Mouse (Mus musculus) frontal cortex, adult 2 months (tissue): ENCODE measurements around the gene Gria3. TPM values are rescaled to one million over a fixed set of nuclear protein-coding genes. Genes with fewer than 3 reads are reported as not detected.

Experiments
- DNase-seq, 2 experiments: peaks; one replicate each; pipeline ENCODE4 v3.0.0; 2022; ENCODE audit warnings: low spot score in 1 of 2; ENCODE audit errors: extremely low spot score in 1 of 2
- polyA plus RNA-seq: library from polyadenylated mRNA; depleted of rRNA; stranded (reverse); fragments of >200 nt; gene quantifications from 2 replicates; pipeline ENCODE4 v1.2.3, GENCODE M21; 2012; rRNA removed

The Gria3 gene
- polyA plus RNA-seq: 119 and 144 TPM in 2 replicates

DNA sequence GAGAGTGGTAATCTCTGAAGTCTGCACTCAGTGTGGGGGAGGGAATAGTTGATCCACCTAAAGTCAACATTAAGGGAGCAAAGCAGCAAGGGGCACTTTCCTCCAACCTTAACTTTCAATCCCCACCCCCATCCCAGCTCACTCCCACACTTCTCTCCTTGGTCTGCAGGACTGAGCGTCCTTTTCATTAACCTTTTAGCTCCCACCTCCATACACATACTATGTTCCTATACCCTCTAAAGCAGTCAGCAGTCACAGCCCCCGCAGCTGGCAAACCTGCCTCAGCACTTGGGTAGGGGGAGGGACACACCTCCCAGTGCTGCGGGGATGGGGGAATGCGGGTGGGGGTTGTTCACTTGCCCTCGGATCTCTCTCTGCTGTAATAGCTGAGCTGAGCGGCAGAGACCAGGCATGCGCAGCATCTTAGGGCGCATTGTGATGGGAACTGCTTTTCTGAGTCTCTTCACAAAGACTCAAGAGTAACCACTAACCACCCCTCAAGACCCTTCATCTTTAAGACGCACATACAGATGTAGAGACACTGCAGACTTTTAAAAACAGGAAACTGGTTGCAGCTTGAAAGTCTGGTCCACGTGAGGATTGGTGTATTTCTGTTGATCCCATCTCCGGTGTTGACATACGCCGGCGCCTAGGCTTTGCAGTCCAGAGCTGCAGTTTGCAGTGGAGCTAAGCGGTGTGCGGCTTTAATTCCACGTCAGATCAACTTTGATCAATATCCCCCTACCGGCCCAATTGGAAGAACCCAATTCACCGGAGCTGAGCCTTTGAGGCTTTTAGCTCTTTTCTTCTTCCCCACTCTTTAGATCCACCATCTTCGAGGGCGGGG, at the start of gene Gria3:
Gria3 (plus strand) TSS at position 797 of the 847 bp plus-strand sequence.
- peak in 1 of 2 experiments; percentile 45 for DNase-seq

DNA sequence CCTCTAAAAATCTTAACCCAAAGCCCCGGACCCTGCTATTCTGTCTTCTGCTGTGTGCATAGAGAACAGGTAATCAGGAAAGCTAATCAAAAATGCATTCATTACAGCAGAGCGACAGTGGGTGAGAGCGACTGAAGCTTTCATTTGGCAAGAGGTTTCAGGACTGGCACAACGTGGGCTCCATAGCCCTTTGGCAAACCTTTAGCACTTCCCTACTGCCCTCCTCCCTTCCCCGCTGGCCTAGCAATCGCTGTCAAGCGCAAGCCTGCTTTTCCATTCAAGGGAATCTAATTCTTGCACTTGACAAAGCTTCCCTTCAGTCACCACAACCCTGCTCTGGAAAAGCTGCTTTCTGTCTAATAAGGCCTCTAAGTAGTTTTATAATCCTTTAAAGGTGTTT, 13.6 kb upstream of the Gria3 start:
- DNase-seq: no peak

DNA sequence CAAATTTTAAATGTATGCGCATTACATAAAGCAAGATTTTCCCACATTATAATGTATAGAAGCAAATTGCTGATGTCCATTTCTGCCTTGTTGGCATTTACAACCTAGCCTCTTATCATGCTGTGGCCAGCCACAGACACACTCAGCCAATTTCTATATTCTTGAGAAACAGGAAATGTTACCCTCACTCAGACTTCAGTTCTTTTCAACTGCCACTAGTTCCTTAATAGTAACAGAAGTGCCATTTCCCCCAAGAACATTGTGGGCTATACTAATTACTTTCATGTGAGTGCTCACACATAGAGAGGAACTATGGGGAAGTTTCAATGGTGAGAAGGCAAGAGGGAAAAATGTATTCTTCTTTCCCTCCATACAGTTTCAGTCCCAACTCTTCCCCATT, 11.6 kb upstream of the Gria3 start:
- no peak for DNase-seq

DNA sequence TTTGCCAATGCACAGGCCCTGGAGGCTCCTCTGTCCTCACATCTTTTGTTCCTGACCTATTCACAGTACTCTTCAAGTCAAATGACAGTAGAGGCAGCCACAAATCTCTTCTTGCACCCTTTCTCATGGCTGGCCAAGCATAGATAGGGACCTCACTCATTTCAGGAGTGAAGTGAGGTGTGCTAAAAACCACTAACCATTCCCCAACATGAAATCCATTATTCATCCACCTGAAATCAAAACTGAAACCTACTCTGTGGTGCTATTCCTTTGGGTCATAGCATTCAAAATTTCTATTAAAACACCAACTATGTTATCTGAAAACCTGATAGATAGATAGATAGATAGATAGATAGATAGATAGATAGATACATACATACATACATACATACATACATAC, 2.2 kb upstream of the Gria3 start:
- no peak for DNase-seq

DNA sequence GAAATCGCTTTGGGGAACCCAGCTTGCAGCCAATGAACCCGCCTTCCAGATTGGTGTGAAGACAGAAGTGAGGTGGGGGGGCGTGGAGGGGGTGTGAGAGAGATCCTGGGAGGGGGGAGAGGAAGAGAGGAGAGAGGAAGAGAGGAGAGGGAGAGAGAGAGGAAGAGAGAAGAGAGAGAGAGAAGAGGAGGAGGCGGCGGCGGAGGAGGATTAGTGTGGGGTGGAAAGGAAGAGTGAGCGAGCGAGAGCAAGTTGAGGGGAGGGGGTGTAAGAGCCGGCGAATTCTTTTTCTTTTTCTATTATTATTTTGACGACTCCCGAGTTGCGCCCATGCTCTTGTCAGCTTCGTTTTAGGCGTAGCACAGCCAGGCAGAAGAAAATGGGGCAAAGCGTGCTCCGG, 532 bp downstream of the Gria3 start:
- DNase-seq: peak in 1 of 2 experiments; percentile 43

DNA sequence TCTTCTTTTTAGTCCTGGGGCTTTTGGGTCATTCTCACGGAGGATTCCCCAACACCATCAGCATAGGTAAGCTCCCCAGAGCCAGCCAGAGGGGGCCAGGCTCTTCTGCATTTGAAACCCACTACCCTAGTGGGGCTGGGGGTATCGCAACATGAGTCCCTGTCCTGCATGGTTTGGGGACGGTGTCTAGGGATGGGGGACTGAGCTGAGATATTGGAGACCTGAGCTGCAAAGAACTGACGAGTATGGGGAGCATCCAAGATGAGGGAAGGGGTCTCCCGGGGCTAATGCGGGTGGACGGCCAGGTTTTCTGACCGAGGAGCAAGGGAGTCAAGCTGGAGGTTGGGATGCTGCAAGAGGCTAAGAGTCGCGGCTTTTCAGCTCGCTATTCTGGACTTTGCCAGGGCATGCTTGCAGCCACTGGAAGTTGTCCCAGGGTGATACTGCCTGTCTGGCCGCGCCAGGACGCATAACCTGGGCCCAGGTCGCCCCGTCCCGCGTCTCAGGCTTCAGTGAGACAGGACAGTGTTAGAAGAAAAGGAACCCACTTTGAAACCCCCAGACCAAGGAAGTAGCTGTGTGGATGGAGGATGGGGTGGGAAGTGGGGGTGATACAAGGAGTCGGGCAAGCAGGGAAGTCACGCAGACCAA, 1.1 kb downstream of the Gria3 start:
- no peak for DNase-seq

DNA sequence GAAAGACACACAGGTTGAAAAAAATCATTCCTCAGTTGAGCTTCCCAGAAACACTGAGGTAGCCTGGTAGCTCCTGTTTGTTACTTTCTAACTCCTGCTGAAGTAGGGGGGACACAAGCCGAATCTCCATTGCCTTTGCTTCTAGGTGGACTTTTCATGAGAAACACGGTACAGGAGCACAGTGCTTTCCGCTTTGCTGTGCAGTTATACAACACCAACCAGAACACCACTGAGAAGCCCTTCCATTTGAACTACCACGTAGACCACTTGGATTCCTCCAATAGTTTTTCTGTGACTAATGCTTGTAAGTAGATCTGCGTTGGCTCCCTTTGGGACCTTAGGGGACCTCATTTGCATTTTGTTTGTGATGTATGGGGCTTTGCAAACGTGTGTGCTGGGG, 2.0 kb downstream of the Gria3 start:
- no peak for DNase-seq

DNA sequence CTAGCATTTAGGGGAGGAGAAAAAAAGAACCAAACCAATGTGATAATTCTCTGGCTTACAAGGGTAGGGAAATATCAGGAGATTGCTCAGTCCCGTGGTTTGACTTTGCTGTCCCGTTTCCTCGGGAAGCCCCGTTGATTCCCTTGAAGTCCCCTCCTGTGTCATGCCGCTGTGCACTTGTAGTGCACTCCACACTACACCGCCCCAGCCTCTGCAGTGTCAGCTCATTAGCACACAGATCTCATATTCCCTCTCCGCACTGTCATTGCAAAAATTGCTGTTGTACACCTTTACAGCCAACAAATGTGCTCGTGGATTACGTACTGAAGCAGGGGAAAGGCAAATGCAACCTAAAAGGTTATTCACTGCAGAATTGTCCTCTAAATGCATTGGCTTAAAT, 5.6 kb downstream of the Gria3 start:
- DNase-seq: no peak

DNA sequence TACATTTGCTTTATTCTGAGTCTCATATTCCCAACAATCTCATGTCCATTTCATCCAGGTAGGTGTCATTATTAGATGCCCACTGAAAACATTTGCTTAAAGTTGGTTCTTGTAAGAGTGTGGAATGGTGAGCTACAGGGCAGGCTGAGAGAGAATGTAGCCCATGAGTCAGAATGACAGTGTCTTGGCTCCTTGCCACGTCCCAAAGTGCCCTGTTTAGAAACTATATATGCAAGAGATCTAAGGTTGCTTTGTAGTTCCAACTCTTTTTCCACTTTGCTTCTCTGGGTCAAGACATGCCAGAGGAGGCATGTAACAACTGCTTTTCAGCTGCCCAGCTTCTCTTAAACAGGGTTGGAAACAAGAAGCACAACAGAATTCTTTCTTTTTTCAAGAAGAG, 9.1 kb downstream of the Gria3 start:
- DNase-seq: no peak

DNA sequence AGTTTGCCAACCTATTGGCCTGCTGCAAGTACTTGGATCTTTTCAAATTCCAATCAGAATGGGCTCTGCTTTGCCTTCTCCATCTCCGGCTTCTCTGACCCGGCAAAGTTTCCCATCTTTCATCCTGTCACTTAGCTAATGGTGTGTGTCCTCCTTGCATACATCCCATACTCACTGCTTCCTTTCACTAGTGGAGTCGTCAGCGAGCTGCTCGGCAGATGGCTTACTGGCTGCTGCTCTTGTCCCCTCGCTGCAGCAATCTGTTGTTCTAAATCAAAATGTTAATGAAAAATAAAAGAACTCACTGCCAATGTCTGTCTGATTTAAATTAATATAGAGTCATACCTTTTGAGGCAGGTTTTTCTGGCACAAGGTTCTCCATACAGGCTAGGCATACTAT, 25.0 kb downstream of the Gria3 start:
- DNase-seq: no peak

DNA sequence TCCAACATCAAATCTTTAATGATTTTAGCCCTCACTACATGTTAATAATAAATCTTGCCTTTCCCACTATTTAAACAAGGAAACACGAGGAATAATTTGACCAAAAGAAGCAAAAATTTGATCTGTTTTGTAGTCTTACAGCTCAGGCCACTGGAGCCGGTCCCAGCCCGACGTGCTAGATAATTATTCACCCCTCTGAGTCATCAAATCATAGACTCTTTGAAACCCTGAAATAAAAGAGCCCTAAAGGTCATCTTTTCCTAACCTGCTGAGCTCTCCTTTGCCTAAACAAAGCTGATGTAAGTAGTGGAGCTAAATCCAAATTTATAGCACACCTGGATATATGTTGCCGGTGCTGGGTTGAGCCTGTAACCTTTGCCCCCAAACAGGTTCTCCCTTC, 27.4 kb downstream of the Gria3 start:
- DNase-seq: no peak

DNA sequence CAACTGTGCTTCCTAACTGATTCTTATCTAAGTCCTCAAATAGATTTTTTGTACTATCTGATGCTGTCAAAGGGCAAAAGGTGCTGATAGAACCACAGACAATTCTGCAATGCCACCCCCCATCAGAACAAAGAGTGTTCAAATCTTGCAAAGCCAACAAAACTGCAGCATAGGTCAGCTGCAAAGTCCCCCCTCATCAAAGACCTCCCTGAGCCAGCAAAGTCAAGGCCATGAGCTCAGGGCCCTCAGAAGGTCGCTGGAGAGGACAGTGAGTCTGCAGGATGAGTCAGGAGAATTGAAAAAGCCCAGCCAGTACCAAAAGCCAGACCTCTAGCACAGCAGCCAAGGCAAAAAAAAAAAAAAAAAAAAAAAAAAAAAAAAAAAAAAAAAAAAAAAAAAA, 34.9 kb downstream of the Gria3 start:
- DNase-seq: no peak

DNA sequence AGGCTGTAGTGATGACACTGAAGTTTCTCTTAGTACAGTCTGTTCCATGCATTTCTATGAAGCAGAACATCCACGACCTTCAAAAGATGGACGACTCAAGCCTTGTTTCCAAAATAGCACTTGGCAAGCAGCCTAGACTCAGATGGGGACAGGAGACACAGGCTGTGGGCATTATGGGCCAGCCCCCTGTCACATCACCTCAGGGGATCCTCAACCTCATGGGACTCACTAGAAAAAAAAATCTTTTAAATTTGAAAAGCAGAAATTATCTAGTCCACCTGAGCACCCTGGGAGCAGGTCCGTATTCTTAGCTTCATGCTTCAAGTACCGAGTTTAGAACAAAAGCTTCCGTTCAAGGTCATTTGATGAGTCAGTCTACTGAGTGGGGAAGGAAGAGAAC, 38.2 kb downstream of the Gria3 start:
- no peak for DNase-seq

DNA sequence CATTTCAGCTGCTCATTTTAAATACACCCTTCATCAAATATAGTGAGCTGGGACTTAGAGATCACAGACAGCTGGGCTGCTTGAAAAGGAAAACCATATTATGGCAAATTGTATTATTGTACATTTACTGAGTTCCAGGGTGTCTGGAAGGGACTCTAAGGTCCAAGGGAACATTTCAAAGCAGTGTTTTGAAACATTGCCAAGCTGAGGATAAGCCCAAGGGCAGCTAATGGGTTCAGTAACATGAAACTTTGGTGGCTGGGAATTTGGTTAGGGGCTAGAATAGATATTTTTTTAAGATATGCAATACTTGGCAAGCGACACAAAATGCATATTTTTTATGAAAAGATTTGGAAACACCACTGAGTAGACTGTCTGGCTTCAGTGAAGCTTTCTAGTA, 48.2 kb downstream of the Gria3 start:
- no peak for DNase-seq

DNA sequence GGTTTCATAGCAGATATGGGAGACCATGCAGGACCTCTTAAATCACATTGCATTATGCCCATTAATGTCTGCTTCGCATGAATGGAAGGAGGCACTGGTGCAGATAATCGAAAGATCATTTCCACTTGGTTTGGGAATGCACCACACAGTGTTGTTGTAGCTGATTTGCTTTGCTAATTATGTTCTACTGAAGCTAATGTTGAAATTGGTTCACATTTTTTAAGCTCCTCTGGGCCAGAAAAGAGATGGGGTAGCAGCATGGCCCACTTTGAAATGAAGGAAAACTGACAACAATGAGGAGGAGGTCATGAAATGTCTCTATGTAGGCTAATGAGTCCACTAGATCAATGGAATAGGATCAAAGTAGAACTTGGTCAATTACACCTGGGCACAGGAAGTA, 76.8 kb downstream of the Gria3 start:
- DNase-seq: no peak

DNA sequence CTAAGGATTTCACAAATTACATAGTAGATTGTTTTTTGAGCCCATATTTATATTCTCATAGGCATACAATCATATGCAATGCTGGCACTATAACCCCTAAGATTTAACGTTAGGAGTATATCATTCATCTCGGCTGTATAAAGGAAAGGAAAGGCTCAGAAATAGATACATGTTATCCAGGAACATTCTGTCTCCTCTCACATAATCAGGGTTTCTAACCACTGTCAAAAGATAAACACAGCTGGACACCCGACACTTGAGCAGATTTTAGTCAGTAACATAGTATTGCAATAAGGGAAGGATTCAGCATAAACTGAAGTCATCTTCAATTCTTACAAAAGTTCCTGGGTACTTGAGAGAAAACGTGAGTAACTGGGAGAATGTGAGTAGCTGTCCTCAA, 95.9 kb downstream of the Gria3 start:
- no peak for DNase-seq

DNA sequence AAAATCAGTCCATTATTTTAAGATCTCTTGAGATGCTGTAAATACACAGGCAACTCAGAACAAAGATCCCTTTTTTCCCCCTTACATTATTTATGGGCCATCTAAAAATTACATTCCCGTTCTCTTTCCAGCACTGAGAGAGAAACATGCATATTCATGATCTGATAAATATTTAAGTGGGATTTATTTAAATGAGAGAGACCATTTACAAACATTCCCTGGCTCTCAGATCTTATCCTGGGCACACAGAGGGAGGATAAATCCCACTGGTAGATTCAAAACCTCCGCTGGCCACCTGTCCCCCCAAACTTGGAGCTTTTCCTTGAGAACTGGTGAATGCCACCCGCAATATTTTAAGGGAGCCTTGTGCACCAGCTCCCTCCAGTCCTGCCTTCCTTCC, 104.7 kb downstream of the Gria3 start:
- no peak for DNase-seq

DNA sequence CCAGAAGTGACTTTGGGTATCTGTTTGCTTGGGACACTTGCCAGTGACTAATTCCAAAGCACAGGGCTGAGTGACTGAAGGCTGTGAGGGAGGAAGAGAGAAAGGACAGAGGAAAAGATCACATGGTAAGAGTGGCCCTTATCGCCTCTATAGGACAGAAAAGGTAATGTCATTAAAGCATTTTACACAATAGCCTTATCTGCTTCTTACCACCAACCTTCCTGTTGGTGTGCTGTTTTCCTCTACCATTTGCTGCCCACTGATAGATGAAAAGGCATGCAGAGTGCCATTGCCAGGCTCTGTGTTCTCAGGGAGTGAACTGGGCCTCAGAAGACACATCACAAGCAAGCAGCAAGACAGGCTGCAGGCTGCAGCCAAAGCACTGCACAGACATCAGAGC, 107.3 kb downstream of the Gria3 start:
- no peak for DNase-seq

DNA sequence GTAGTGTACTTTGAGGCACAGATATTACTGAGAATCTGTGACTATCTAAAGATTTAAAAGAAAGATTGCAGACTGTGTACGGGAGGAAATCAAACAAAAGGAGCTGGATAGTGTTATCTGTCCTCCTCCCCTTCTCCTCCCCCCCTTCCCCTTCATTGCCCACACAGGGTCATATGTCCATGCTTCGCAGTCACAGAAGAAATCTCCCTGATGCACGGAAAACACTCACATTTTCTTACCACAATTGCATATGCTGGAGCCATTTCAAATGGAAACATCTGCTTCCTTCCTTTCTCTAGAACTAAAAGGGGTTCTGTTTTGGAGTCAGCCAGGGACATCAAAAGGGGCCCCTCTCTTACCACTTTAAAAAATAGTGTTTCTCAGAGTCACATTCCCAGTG, 114.3 kb downstream of the Gria3 start:
- no peak for DNase-seq

DNA sequence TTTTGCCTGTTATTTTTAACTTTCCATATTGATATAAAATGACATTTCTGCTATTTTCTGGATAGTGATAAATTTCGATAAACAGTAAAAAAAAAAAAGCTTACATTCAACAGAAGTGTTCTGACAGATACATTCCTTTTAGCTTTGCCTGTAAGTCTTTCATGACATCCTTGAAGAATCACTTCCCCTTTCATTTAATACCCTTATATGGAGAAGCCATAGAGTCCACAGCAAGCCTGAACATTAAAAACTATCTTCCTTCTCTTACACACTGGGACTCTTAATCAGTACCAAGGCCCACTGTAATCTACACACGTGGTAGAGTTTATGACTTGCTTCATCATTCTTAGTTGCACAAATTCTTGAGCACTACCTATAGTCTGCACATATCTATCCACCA, 131.9 kb downstream of the Gria3 start:
- no peak for DNase-seq

DNA sequence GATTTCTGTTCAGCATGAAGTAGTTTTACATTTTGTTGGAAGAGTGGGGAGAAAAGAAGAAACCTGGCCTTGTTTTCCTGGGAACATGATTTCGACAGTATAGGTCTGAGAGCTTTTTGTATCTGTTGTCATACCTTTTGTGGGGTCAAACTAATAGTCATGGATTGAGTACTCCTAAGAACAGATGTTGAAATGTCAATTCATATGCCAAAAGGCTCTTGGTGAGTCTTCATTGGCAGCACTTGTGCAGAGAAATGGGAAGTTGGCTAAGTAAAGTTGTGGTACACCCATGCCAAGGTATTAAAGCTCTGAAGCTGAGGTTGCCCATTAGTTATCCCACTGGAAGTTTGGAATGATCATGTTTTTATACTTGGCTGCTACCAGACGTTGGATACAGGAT, 135.2 kb downstream of the Gria3 start:
- no peak for DNase-seq

DNA sequence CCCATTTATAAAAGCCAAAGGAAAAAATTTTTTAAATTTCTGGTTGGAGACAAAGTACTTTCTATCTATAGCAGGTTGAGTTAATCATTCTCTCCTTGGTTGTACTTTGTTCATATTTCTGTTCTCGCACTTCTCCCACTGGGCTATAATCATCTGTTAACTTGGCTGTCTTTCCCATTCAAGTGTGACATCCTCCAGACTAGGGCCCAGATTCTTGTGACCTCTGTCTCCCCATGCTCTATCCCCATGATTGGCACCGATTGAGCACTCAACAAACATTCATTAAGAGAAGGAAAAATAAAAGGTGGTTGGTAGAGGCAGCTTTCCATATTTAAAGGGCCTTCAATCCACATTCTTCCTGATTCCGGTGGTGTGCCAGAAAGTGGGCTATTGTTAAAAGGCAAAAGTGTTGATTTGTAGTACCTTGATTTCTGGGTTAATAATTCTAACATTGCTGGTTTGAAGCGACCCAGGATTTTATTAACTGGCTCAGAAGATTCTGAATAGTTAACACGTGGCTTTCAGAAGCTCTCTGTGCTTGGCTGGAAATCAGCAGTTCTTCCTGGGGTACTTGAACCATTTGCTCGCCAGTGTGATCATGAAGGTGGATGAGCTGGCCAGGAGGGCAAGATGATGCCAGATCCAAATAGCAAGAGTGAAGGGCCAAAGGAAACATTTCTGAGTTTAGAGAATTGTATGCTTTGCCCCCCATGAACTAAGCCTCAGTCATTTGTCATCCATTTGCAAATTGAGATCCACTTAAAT, 161.8 kb downstream of the Gria3 start:
- DNase-seq: no peak
